Mouse (Mus musculus) liver, postnatal 0 days (tissue): ENCODE measurements around the gene Rapgef5. TPM values are rescaled to one million over a fixed set of nuclear protein-coding genes. Genes with fewer than 3 reads are reported as not detected.

Experiments used
- ATAC-seq: fragments of 200-750 bp; cut with Nextera tagmentation; 2 replicates; pipeline ENCODE4 v1.8.0; 2017; ENCODE audit warnings: mild to moderate bottlenecking, moderate library complexity
- DNase-seq: peaks from one replicate; pipeline ENCODE4 v3.0.0-alpha.2; 2016
- H3K27ac ChIP-seq: fragments of 300-500 bp; sonication (generic); 2 replicates; pipeline ENCODE4 v1.5.1; 2014; ENCODE audit warnings: antibody characterized with exemption, moderate library complexity, mild to moderate bottlenecking, low read depth
- H3K27me3 ChIP-seq: fragments of 300-500 bp; sonication (generic); 2 replicates; pipeline ENCODE4 v1.6.1; 2014; ENCODE audit warnings: low read length, control low read depth, mixed read lengths; ENCODE audit not compliant: insufficient read depth
- H3K36me3 ChIP-seq: fragments of 300-500 bp; sonication (generic); replicated peaks from 2 replicates; pipeline ENCODE4 v1.6.1; 2014; ENCODE audit warnings: mild to moderate bottlenecking, control low read depth, low read length, moderate library complexity, mixed read lengths; ENCODE audit not compliant: insufficient read depth
- H3K4me1 ChIP-seq: fragments of 300-500 bp; sonication (generic); 2 replicates; pipeline ENCODE4 v1.6.1; 2014; ENCODE audit warnings: antibody characterized with exemption, mild to moderate bottlenecking, control low read depth; ENCODE audit not compliant: insufficient read depth
- H3K4me2 ChIP-seq: fragments of 300-500 bp; sonication (generic); 2 replicates; pipeline ENCODE4 v1.6.1; 2014; ENCODE audit warnings: low read depth, mild to moderate bottlenecking, low read length, moderate library complexity, mixed read lengths
- H3K4me3 ChIP-seq: fragments of 300-500 bp; sonication (generic); 2 replicates; pipeline ENCODE4 v1.5.1; 2014; ENCODE audit warnings: low read depth, low read length
- H3K9ac ChIP-seq: fragments of 300-500 bp; sonication (generic); replicated peaks from 2 replicates; pipeline ENCODE4 v1.6.1; 2014; ENCODE audit warnings: mild to moderate bottlenecking, moderate library complexity
- H3K9me3 ChIP-seq: fragments of 300-500 bp; sonication (generic); 2 replicates; pipeline ENCODE4 v1.6.1; 2016; ENCODE audit warnings: mild to moderate bottlenecking, control low read depth, low read length, mixed read lengths
- CTCF ChIP-seq: sonication (generic); IDR thresholded peaks from 2 replicates; pipeline ENCODE4 v1.5.1; 2016; ENCODE audit warnings: antibody characterized with exemption, low read depth
- EP300 ChIP-seq: IDR thresholded peaks from 2 replicates; pipeline ENCODE4 v1.6.1; 2016; ENCODE audit warnings: antibody characterized with exemption, low read depth, mild to moderate bottlenecking
- WGBS: fragments of 180-500 bp; shearing (Covaris S2); extraction: QIAGEN DNeasy Blood & Tissue Kit; methylation state at CpG from one replicate; pipeline ENCODE4 v1.1.7; 2014; ENCODE audit not compliant: insufficient replicate concordance; 5-methylcytosine and 5-hydroxymethylcytosine counted together
- polyA plus RNA-seq: library from polyadenylated mRNA; unstranded; fragments of >200 nt; fragmentation: Nextera tagmentation; extraction: Ambion mirVana; gene quantifications from 2 replicates; pipeline ENCODE4 v1.2.1, GENCODE M21; 2015

The Rapgef5 gene
- polyA plus RNA-seq = 2.1 and 2.2 TPM in 2 replicates

DNA sequence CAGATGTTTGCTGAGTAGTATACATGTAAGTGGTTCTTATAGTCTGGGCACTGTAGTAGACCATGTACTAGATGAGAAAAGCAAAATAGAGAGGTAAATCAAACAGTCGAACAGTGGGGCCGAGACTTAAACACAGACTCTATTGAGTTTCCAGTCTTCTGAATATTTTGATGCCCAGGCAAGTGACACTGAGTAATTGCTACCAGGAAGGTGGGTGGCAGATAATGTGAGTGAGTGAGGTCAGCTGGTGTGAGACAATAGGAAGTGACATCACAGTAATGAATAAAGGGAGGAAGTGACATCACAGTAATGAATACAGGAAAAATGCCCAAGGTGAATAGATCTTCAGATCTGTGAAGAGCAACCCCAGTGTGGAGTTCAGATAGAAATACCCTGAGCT, at the start of gene Rapgef5:
TSS of gene Rapgef5 (plus strand) at position 301 of the 400 bp plus-strand sequence.
- Histone ChIP-seq H3K4me3 (no peak within 1 kb of the TSS), H3K4me2 (no peak within 1 kb of the TSS), H3K27ac (peak within 1 kb of the TSS; percentile 35; the same call in 1 of the 2 replicates), H3K9me3 (no peaks in the 10 kb centered on the region), H3K27me3 (peaks cover 6% of the 10 kb centered on the region; the same call in 1 of the 2 replicates), H3K36me3 (no peaks in the 10 kb centered on the region), H3K4me1 (no peaks in the 10 kb centered on the region), H3K9ac (no peak within 1 kb of the TSS)
- no peak for ATAC-seq
- 73% methylated on average over 2 of the region's 2 CpGs for WGBS
- TF ChIP-seq EP300 (no peak), CTCF (no peak)
- no peak for DNase-seq

DNA sequence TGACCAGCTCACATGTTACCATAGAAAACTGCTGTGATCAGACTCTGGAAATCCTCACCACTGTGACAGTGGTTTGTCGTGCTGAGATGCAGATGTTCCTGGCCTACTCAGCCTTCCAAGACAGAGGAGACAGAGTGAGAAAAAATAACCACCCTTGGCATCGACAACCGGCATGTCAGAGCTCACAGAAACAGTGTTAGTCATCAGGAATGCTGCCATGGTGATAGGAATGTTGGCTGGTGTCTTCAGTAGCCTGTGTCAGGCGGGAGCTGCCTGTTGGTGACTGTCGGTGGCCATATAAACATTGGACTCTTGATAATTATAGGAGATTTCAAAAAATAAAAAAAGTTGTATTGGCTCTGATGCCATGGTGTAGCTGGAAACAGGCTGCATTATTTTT, 48.0 kb upstream of the Rapgef5 start:
- H3K4me2 ChIP-seq = no peak overlapping the region
- H3K27me3 ChIP-seq = no peaks in the 10 kb centered on the region
- no peak overlapping the region for H3K9ac ChIP-seq
- no peak for TF ChIP-seq EP300
- no peak for TF ChIP-seq CTCF
- H3K9me3 ChIP-seq = no peaks in the 10 kb centered on the region
- DNase-seq = no peak
- no peak overlapping the region for H3K4me3 ChIP-seq
- 69% methylated on average over 5 of the region's 5 CpGs for WGBS
- no peaks in the 10 kb centered on the region for H3K36me3 ChIP-seq
- no peak overlapping the region for H3K27ac ChIP-seq
- no peak for ATAC-seq
- H3K4me1 ChIP-seq = no peaks in the 10 kb centered on the region

DNA sequence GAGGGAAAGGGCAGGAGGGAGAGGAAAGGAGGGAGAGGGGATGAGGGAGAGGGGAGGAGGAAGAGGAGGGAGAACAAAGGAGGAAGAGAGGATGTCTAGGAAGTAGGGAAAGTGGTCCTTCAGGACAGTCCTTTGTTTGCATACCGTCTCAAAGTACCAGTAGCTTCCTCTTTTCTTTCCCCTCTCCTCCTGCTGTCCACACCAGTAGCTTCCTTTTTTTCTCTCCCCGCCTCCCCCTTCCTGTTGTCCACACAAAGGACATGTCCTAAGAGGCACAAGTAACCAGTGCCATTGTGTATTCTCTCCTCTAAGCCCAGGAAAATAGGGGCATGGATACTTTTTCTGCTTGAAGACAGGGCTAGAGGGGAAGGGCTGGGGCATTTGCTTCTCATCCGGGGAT, 37.3 kb upstream of the Rapgef5 start:
- no peak for TF ChIP-seq EP300
- no peak for TF ChIP-seq CTCF
- 8% methylated on average over 3 of the region's 3 CpGs for WGBS
- ATAC-seq (0 out of 2 replicates have a peak, but pooled peaks have one; percentile 23), DNase-seq (no peak)
- Histone ChIP-seq H3K4me3 (no peak overlapping the region), H3K27ac (no peak overlapping the region), H3K9me3 (no peaks in the 10 kb centered on the region), H3K4me2 (no peak overlapping the region), H3K4me1 (peaks cover 6% of the 10 kb centered on the region), H3K27me3 (no peaks in the 10 kb centered on the region), H3K9ac (no peak overlapping the region), H3K36me3 (no peaks in the 10 kb centered on the region)

DNA sequence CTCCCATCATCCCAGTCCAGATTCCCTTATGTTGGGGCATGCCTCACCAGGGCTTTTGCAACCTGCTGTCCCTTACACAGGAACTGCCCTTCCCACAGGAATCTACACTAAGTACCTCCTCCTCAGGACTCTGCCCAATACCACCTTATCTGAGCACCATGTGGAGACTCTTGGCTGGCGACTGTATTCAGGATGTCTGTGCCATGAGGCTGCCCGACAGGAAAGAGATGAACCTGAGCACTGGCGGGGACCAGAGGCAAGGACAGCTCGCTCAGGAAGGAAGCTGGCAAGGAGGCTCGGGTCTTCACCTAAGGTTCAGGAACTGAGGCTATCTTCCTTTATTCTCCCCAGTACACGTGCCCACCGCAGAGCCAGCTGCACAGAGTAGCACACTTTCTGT, 36.6 kb upstream of the Rapgef5 start:
- no peak overlapping the region for H3K4me2 ChIP-seq
- WGBS = 24% methylated on average over 7 of the region's 7 CpGs

DNA sequence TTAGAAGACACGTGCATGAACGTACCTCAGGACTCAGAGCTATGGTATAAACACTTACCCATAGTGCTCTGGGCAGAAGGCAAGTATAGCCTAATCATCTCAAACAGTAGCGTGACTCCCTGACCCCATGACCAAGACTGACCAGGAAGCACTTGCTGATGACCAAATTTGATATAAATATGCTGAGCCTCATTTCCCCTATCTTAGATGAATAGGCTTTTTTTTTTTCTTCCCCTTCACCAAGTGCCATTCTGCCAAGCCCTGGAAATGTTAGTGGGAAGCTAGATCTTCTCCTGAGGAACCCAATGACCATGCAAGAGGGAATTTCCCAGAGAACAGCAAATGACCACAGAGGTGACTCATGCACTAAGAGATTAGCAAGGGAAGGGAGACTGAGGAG, 35.3 kb upstream of the Rapgef5 start:
- Histone ChIP-seq H3K9me3 (no peaks in the 10 kb centered on the region), H3K4me3 (no peak overlapping the region), H3K9ac (no peak overlapping the region), H3K4me2 (no peak overlapping the region), H3K4me1 (peaks cover 6% of the 10 kb centered on the region), H3K27me3 (no peaks in the 10 kb centered on the region), H3K27ac (no peak overlapping the region), H3K36me3 (no peaks in the 10 kb centered on the region)
- 54% methylated on average over 3 of the region's 3 CpGs for WGBS
- 0 out of 2 replicates have a peak, but pooled peaks have one; percentile 35 for ATAC-seq
- no peak for TF ChIP-seq CTCF
- no peak for TF ChIP-seq EP300
- DNase-seq = no peak

More for the DNA sequence above, 36.6 kb upstream of the Rapgef5 start:
- Histone ChIP-seq H3K27ac (no peak overlapping the region), H3K36me3 (no peaks in the 10 kb centered on the region), H3K27me3 (no peaks in the 10 kb centered on the region), H3K4me1 (peaks cover 6% of the 10 kb centered on the region), H3K4me3 (no peak overlapping the region), H3K9ac (no peak overlapping the region), H3K9me3 (no peaks in the 10 kb centered on the region)
- DNase-seq (no peak), ATAC-seq (peak; percentile 15; the same call in 1 of the 2 replicates)
- no peak for TF ChIP-seq CTCF
- no peak for TF ChIP-seq EP300

DNA sequence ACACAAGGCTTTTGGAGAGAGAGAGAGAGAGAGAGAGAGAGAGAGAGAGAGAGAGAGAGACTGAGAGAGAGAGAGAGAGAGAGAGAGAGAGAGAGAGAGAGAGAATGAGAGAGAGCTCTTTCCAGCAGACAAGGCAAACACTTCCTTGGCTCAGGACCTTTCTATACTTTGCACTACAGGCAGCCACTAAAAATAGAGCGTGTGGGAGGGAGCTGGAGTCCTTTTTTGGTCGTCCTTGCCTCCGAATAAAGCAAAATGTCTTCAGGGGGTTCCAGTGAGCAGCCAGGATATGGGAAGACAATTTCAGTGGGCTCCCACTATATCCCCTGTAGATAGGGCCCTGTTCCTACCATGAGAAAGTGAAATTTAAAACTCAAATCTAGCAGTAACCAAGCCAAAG, 33.6 kb upstream of the Rapgef5 start:
- TF ChIP-seq EP300 (no peak), CTCF (no peak)
- Histone ChIP-seq H3K9me3 (no peaks in the 10 kb centered on the region), H3K27me3 (no peaks in the 10 kb centered on the region), H3K4me1 (peaks cover 6% of the 10 kb centered on the region), H3K36me3 (no peaks in the 10 kb centered on the region), H3K9ac (no peak overlapping the region), H3K4me3 (no peak overlapping the region), H3K27ac (no peak overlapping the region), H3K4me2 (no peak overlapping the region)
- 37% methylated on average over 3 of the region's 3 CpGs for WGBS
- DNase-seq (no peak), ATAC-seq (no peak)
